Mouse (Mus musculus) cerebellum, adult 8-10 months (tissue): ENCODE measurements around the gene AI182371.

Experiments used
- DNase-seq: peaks from one replicate; pipeline ENCODE4 v3.0.0; 2022

Gene AI182371

DNA sequence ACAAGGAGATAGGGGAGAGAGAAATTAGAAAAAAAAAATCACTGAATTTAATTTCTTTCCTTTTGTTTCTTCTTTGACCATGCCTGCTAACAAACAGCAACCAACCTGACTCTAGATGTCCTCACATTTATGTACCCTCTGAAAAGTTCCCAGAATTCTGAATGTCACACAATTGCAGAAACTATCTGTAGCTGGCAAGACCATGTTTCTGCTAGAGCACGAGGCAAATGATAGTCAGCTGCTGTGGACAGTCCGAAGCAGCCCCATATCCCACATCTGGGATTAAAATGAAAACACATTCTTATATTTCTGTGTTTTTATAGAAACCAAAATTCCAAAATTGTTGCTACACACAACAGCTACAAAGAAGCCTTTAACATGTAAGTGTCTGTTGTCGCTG is at the start of gene AI182371:
AI182371 (minus strand) TSS at position 101 of the 400 bp plus-strand sequence.
- DNase-seq, result no peak

DNA sequence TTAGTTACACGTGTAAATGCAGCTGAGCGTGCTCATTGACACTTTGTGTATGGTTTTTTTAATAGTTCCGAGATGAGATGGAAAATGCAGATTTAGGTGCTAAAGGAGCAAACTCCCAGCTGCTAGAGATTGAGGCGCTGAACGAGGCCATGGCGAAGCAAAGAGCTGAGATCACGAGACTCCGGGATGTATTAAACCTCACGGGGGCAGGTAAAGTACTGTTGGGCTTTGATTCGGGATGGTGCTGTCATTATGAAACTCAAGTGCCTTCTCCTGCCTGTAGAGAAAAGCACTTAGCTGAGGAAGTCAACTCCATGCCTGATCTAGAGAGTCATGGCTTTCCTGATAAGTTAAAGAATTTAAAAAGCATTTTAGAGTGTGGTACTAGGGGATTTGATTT is 47.5 kb upstream of the AI182371 start:
- DNase-seq, result no peak

DNA sequence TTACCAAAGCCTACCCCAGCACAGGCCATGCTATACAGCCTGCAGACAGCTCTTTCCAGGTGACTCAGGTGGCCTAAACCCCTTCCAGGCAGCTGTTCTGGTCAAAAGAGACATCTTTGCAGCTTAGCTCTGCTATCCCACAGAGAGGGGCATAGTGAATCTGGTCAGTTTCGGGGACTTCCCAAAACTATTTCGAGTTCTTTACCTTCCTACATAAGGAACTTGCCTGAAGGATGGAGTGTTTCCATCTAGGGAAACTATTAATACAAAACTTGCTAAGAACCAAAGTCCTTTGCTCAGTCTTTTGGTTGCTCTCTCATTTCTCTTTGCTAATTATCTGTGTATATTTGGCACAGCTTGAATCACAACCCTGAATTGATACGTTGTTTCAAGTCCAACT is 40.3 kb upstream of the AI182371 start:
- DNase-seq, result no peak

DNA sequence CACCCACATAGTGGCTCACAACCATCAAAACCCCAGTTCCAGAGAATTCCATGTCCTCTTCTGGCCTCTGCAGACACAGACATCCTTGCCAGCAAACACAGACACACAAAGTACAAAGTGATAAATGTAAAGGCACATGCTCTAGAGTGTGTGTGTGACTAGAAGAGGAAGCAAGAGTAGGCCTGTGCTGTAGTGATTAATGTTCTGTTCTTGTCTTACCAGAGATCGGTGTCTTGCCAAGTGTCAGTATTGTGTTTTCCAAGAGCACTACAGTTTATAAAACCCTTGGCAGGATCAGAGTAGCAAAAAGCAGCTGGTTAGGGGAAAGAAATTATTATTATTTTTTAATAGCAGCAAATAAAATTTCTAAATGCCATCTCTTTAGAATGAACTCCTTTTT is 37.2 kb upstream of the AI182371 start:
- DNase-seq, result no peak

DNA sequence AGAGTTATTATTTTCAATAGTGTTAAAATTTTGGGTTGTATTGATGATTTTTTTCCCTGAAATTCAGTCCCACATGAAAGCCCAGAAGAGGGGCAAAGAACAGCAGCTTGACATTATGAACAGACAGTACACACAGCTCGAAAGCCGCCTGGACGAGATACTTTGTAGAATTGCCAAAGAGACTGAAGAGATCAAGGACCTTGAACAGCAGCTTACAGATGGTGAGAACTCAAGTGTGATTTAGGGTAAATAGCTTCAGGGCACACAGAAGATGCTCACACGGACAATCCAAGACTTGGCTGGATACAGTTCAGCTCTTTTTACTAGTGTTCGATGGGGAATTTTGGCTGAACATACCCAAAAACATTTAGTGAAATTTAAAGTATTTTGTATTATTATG is 32.5 kb upstream of the AI182371 start:
- no peak for DNase-seq

DNA sequence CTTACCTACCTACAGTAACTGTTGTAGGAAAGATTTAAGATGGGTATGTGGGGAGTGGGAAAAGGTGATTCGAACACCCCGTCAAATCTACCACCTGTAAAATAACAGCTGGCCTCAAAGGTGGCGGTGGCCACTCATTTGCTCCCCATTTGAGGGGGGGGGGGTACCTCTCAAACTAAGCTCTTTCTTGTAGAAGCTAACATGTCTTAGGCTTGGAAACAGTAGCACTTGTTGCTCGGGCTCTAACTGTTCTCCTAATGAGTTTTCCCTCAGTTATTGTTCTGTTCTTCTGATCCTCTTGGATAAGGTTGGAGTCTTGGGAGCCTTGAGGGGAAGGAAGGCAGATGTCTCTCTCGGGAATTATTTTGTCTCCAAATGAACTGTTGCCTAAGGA is 31.3 kb upstream of the AI182371 start:
- no peak for DNase-seq

DNA sequence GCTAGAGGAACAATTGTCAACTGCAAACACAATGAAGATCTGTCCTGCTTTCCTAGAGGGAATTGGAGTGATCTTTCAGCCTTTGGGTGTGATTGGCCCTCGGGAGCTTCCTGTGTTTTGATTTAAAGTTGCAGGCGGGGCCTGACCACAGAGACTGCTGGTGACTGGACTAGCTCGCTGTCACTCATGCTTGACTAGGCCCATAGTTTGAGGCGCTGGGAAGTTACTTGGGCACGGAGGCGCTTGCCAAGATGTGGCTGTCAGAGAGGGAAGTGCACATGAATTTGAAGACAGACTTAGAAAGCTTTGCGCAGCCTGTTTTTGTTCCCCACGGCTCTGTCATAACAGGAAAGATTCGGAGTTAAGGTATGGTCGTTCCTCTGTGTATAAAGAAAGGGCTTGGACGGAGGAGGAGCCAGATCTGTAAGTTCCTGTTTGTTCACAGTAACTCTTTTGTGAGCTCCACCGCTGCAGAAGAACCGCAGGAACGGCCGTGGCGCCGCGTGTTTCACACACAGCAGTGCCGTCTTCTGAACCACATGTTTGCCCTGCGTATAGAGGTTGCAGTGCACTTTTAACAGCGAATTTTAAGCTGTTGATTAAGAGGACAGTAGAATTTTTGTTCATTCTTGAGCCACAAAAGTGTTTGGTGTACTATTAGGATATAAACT is 30.8 kb upstream of the AI182371 start:
- DNase-seq, result peak; percentile 83

DNA sequence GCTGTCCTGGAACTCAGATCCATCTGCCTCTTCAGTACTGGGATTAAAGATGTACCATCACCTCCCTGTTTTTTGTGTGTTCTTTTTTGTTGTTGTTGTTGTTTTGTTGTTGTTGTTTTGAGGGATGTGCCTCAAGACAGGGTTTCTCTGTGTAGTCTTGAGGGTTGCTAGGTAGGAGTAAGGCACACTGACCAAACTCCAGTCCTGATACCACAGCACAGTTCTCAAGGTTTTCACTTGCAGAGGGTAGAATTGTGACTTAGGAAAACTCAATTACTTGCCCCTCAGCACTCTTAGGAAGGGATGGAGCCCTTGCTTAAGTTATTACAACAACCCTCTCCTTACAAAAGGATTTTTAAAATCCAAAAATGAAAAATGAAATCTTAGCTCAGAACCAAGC is 30.1 kb upstream of the AI182371 start:
- no peak for DNase-seq

DNA sequence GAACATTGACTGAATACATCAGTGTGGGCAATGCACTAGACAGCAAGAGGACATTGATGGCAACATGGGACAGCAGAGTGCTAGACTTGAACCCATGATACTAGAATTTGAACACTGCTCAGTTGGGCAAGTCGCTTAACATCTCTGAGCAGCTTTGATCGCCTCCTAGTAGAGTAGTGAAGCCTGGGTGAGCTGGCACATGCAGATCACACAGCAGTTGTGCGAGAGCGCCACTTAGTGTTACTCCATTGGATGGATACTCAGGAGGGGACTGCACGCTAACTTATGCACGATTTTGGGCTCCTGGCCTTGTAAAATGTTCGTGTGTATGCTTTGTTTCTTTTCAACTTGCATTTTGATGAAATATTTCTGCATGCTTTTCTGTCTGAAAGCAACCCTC is 23.4 kb upstream of the AI182371 start:
- DNase-seq, result no peak

DNA sequence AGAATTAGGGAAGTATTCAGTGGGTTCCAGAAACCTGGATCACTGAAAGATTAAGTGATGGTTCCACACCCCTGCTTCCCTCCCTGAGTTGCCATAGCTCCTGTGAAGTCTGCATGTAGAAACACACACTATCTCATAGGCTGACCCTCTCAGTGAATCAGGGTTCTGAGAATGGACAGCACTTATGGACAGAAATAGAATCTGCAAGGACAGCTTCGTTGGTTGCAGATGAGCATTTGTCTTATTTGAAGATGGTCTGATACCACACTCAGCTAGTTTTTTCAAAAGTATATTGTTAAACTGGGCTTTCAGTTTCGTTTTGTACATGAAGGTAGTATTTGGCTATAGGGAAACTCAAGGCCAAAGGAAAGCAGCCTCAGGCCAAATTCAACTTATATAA is 9.2 kb upstream of the AI182371 start:
- no peak for DNase-seq

DNA sequence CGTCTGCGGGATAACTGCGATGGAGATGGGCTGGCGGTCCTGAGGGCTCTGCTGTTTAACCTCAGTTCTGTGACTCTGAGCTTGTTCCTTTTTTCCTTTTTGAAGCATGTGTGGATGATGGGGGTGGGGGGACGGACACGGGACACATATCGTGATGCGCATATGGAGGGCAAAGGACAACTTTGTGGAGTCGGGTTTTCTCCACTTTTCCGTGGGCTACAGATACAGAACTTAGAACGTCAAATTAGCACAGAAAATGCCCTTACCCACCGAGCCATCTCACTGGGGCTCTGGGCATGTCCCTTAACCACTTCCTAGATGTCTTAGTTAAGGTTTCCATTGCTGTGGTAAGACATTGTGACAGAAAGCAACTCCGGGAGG is 8.6 kb upstream of the AI182371 start:
- no peak for DNase-seq

DNA sequence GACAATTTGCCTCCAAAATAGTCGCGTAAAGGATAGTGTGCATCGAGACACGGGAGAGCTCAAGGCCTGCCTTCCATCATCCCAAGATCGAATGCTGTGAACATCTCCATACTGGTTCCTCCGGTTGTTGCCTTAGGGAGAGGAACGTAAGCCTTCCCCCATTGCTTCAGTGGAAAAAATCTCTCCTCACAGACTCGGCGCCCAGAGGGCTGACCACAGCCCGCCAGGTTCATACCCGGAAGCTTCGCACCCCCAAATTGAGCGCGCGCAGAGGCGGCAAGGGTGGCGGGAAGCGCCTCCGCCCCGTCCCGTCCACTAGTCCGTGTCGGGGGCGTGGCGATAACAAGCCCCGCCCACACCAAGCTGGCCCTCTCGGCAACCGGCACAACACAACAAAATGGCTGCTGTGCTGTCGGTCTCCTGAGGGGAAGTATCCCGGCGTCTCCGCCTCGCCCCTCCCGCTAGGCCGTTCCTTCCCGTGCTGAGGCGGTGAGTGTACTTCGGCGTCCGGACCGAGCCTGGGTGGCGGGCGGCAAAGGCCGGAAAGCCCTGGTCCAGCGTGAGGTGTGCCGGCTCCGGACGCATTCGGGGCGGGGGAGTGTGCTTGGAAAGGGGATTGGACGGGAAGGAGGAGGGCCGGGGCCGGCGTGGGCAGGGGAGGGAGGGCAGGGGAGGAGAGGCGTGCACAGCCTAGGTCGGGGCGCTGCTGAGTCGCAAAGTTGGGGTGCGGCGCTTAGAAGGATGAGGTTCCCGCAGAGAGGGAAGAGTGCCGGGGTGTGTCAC is 8.0 kb upstream of the AI182371 start, which contains the start of gene Cntrl:
Cntrl (plus strand) TSS at position 352 of the 783 bp plus-strand sequence.
- peak; percentile 96 for DNase-seq

DNA sequence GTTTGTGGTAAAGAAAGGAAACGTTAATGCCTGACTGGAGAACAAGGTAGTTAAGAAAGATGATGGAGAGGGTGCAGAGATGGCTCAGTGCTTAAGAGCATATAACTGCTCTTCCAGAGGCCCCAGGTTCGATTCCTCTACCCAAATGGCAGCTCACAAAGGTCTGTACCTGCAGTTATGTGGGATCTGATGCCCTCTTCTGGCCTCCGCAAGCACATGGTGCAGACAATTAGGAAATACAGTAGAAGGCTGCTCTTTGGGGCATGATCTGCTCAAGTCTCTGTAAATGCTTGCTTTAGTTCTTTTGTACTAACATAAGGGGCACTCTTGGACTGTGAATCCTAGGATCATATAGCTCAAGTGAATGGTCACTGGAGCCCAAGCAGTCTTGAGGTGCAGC is 7.4 kb upstream of the AI182371 start:
- DNase-seq, result no peak

DNA sequence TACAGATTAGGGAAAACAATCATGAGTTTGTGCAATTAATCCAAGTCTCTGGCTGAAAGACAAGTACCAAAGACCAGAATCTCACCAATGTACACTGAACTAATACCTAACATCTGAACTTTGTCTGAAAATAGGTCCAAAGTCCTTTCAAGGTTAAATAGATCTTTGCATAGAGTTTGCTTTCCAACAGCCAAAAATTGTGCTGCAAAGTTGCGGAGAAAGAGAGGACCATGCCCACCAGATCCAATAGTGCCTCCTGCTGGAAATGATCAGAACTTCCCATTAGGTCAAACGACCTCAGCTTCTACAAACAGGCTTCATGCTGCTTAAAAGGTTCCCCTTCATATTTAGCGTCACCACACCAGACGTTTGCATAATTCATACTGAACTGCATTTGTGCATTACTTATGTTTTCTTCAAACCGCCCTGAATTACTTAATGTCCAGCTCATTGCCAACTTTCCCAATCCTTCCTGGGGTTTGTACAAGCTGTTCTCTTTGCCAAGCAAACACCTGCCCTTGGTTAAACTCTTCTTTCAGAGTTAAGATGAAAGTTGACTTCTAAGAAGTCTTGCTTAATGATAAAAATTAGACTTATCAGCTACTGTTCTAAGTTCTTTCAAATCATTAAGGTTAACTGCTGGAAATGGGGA is 6.8 kb upstream of the AI182371 start:
- peak; percentile 8 for DNase-seq

DNA sequence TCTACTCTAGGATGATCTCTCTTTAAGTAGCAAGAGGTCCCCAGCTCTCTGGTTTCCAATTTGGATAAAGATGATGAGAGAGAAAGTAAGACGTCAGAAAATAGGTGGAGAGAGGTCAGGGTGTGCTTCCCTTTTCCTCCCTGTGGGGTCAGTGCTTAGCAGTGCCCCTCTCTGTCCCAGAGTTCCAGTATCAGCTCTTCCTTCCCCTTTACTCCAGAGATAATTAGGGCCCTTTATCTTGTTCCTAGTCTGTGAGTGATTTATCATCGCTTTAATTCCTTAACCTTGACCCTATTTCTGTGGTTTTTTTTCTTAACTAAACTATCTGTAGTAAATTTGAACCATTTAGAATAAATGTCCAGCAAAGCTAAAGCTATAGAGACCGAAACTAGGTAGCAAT is 3.5 kb upstream of the AI182371 start:
- DNase-seq, result no peak

DNA sequence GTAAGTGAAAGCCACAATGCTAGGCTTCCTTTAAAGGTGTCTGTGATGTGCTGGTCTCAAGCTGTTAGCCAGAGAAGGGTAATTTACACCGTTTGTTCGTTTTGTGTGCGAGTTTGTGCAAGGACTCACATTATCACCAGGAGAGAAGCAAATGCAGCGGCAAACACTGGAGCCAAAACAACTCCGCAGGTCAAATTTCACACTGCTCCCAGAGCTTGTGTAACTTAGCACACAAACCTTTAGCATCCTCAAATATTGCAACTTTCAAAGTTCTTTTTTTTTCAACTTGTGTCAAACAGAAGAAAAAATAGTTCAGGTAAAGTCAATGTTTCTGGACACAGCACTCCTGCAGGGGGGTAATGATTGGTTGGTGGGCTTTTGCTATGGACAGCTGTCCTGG is 2.2 kb upstream of the AI182371 start:
- no peak for DNase-seq

DNA sequence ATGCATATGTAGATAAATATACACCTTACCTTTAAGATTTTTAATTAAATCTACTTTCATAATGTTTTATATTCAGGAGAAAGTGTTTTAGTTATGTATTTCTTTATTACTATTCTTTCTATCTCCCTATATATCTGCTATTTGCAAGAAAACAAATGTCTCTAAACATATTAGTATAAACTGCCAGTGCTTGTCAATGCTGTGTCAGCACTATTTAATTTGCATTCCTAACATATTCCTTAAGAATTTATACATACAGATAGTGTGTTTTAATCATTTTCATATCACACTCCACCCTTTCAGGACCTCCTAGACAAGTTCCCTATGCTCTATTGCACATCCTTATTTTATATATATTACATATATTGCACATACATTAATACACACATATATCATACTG is 1.4 kb upstream of the AI182371 start:
- no peak for DNase-seq

DNA sequence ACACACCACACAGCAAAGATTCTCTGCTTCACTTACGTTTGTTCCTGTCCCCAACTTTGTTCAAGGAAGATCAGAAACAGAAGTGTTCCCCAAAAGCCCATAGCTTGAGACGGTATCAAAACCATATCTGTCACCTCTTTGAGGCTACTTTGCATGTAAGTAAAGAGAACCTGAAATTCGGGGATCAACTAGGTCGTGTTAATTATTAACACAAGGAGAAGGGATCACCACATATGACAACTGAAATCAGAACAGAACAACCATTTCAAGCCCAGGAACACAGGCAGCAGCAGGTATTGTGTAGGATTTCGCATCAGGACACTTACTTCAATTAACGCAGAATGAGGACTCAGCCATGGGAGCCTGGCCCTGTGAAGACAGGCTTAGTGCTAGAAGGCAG is 814 bp downstream of the AI182371 start:
- DNase-seq, result no peak

DNA sequence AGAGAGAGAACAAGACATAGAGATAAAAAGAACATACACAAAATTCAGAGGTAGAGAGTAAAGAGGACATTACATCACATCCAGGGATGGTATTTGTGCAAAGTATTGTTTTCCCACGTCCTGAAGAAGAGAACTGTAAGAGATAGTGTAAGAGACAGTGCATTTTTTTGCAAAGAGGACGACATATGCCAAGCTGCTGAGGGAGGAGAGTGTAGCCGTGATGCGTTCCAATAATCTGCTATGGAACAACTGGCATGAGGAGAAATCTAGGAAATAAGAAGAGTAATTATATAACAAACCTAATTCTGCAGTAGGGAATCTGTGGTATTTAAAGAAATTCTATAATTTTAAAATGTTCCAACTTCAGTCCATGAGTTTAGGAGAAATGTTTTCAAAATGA is 13.9 kb downstream of the AI182371 start:
- no peak for DNase-seq

DNA sequence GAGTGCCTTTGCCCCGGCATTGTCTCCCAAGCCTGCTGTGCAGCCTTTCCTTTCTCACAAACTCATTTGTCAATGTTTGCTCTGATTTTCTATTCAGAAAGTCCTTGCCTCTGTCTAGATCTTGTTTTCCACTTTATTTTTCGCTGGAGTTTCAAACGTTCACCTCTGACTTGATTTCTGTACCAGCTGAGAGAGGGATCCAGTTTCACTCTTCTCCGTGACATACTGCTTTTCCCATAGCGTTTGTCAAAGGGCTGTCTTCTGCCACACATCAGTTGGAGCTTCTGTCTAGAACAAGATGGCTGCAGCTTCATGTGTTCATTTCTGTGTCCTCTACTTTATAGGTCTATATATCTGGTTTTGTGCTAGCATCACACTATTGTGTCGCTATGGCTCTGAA is 22.2 kb downstream of the AI182371 start:
- DNase-seq, result no peak

DNA sequence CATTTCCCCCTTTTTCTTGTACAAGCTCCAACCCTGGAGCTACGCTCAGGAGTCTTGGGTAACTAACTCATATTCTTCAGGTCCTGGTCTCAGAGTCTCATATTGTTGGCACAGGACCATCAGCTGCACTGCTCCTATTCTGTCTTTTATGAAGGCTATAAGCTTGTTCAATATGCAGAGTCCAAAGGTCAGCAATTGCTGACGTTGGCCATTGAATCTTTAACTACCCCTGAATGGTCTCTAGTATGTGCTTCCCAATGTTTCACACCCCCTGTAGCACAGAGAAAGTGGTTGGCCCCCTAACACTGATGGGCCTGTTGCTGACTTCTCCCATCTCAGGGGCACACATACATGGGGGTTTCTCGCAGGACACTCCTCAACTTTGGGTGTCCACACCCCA is 27.0 kb downstream of the AI182371 start:
- no peak for DNase-seq

DNA sequence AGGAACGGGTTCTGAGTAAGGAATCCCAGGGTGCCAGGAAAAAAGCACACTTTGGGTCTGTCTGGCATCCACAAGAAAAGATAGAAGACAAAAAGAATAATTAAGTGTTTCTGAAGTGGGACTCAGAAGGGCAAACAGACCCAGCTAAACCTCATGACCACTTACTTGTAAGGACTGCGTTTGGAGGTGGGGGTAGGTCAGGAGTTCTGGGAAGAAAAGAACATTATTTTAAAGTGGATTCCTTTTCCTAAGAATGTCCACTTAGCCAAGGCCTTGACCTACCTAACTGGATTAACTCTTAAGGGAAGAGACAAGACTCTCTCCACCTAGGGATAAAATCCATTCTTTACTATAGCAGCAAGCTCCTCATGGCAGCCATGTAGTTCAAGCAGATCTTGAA is 28.8 kb downstream of the AI182371 start:
- DNase-seq, result no peak

DNA sequence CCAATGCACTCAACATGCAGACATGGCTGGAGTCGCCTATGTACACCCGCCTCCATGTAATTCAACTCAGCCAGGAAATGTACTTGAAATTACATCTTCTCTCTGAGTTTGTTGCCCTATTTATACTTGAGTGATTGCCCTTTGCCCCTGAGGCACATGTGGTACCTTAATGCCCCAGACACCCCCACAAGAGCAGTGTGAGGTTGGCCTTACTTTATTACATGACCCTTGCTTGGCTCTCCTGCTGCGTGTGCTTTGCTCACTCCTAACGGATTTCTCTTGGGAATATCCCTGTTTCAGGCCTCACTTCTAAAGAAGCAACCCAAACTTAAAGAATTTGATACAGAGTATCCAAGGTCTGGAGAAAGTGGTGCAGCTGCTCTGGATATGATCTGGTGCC is 31.1 kb downstream of the AI182371 start:
- no peak for DNase-seq

DNA sequence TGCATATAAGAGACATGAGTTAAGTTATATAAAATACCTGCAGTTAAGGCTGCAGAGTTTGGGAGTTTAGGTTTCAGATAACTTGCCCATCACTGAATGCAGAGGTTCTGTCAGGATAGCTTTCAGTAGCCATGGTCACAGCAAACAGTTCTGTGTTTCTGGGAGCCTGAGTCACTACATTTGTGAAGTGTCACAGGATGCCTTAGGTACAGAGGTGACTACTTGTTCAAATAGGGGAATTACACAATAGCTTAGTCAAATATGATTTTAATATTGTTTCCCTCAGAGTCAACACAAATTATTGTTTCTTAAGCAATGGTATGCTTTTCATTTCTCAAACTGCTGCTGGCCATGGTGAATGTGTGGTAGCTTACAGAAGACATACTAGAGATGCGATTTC is 32.2 kb downstream of the AI182371 start:
- no peak for DNase-seq
